Mouse (Mus musculus) lung, adult 2 months (tissue): Measurements from ENCODE around the gene Tmem53.

Source experiments
- CTCF ChIP-seq: fragments of 200-500 bp; IDR thresholded peaks from 2 replicates; pipeline ENCODE4 v1.5.1; 2011; ENCODE audit warnings: mild to moderate bottlenecking, low read length, control low read depth; ENCODE audit not compliant: insufficient read depth
- POLR2A ChIP-seq: fragments of 200-500 bp; IDR thresholded peaks from 2 replicates; pipeline ENCODE4 v1.6.1; 2011; ENCODE audit warnings: low read depth, mild to moderate bottlenecking, control low read depth, low read length, borderline replicate concordance; ENCODE audit errors: extremely low read depth

DNA sequence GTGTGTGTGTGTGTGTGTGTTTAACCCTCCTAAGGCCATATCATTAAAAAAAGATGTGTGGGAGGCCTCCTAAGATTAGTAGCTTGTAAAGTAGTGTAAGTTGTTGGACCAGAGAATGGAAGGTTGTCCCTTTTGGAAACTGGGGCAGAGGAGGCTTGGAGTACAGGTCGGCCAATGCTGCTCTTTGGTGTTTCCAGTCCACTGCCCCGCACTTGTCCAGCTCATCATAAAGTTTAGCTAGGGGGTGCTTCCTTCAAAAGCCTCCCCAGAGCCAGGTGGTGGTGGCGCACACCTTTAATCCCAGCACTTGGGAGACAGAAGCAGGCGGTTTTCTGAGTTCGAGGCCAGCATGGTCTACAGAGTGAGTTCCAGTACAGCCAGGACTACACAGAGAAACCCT, 1.0 kb downstream of the Tmem53 start:
- TF ChIP-seq POLR2A (no peak), CTCF (no peak)
